Mouse (Mus musculus) erythroblast, adult 5-6 weeks (primary cell): ENCODE data around the gene Prkcd. TPM values are rescaled to one million over a fixed set of nuclear protein-coding genes. Genes with fewer than 3 reads are reported as not detected.

Experiments
- ATAC-seq: replicated peaks from 2 replicates; pipeline ENCODE4 v1.8.0; 2016; ENCODE audit warnings: moderate number of reproducible peaks, mild to moderate bottlenecking, moderate TSS enrichment, inconsistent platforms; ENCODE audit not compliant: poor library complexity, low FRiP score, severe bottlenecking
- total RNA-seq, 2 experiments: library from RNA; stranded (forward) in 1 of 2; stranded (reverse) in 1 of 2; fragments of 150-400 nt in 1 of 2; fragments of 200-764, 138-1000 nt in 1 of 2; gene quantifications; 2 replicates each; pipeline versions ENCODE4 v1.2.3 to v1.2.4; 2015 to 2017; ENCODE audit warnings: low replicate concordance in 2 of 2

Prkcd gene
- total RNA-seq, 2 experiments from 2014 or later: 35.5 to 39.9 TPM

DNA sequence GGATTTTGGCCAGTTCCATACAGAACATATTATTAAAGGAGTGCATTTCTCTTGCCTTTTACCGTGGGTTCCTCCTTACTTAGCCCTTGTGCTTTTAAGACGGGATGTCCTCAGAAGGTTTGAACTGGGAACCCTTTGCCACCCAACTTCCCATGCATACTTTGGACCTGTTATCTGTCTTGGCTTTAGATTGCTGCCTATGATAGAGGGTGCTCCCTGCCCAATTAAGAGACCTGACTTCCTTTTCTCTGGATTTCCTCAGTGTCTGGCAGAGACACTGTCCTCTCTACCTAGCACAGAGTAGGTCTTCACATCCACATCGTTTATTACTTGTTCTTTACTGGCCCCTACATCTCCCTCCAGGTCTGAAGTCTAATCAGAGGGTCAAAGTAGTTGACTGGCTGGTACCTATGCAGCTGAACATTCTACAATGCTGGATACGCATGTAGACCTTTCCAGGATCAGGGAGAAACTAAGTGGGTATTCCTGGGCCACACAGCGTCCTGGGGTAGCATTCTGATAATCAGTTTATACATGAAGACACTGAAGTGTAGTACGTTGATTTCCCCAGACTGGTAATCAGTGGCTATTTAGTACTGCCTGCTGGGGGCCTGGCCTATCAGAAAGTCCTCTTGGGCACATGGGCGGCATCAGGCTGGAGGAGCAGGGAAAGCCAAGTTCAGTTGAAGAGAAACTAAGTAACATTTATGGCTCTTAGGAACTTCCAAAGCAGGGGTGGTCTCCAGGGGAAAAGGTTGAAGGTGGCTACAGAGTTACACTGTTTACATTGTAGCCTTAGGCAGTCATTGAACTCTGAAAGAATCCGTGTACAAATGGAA lies 75.6 kb downstream of the Prkcd start:
- ATAC-seq: peak; percentile 63

DNA sequence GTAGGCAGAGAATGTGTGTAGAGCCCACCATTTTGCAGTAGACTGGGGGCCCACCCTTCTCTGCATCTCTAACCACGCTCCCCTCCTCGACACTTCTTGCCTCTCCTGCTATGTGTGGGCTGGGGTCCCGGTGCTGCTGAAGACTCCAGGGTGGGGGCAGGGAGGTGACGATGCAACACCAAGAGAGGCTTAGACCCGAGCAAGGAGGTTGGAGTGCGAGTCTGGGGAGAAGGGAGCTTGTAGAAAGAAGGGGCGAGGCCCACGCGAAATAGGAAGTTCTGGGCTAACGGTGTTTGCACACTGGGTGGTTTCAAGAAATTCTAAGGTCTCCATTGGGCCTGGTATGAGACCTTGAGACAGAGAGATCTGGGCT lies 76.2 kb downstream of the Prkcd start:
- no peak for ATAC-seq

DNA sequence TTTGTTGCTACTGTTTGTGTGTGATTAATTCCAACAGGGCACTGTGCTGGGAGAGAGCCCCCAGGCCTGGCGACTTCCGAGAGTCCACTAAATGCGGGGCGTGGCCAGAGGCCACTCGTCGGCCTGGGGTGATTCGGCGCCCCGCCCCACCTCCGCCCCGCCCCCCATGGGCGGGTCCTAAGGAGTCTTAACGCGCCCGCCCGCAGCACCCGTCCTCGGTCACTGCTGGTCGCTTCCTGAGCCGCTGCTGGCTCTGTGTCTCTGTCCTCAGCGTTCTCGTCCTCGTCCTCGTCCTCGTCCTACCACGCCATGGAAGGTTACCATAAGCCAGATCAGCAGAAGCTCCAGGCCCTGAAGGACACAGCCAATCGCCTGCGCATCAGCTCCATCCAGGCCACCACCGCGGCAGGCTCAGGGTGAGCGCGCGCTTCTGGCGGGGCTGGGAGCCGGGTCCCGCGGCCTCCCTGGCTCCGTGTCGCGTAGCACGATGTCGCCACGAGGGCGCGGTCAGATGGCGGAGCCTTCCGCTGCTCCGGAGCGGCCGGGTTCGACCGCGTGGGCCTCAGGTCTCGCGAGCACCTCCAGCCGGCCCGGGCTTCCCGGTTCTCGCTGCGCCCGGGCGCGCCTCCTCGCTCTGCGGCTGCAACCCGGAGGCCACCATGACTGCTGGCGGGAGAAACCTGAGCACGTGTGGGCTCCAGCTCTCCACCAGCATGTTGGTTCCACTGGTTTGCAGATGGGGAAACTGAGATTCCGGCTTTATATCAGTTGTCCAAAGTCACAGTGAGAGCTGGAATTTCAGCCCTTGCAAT lies 76.8 kb downstream of the Prkcd start:
- peak; percentile 83 for ATAC-seq

DNA sequence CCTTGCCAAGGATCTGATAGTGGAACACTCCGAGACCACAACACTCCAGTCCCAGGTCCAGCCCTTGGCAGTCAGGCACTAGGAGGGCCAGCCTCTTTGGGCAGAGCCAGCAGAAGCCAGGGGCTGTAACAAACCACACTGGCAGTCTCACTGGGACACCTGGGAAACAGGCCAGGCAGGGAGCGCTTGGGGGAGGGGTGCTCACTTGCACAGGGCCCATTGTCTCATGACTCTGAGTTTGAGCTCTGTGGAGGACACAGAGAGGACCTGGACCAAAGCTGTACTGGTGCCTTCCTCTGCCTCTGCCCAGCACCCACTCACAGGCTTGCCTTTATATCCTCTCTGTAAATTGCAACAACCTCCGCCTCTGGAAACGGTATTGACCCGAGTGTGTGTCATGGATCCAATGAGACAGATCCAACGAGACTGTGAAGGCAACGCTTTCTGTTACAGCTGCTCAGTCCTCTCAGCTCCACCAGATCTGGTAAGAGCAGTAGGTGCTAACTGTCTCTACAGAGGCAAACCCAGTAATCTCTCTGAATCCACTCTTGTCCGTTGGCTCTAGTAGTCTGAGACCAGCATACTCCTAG lies 77.8 kb downstream of the Prkcd start, which contains the start of gene Tkt:
TSS of gene Tkt (plus strand) at position 229 of the 590 bp plus-strand sequence.
- ATAC-seq: peak; percentile 35

Other genes with a start within 250 kb of the Prkcd start
- gene Dcp1a, start 146.7 kb downstream of the Prkcd start, total RNA-seq (2015; ENCODE audit: low replicate concordance): 13.4 and 16.9 TPM in 2 replicates
- gene Dcp1a, start 146.7 kb downstream of the Prkcd start, total RNA-seq (2017; ENCODE audit: low replicate concordance): 10.4 and 13.4 TPM in 2 replicates
- not detected in 2 replicates for gene Cacna1d, start 134.8 kb downstream of the Prkcd start, total RNA-seq (2015; ENCODE audit: low replicate concordance)
- 0.17 TPM in 1 of 2 replicates, not detected in the other for gene Cacna1d, start 134.8 kb downstream of the Prkcd start, total RNA-seq (2017; ENCODE audit: low replicate concordance)
- 66.7 and 82.0 TPM in 2 replicates for gene Tkt, start 77.9 kb downstream of the Prkcd start, total RNA-seq (2015; ENCODE audit: low replicate concordance)
- gene Tkt, start 77.9 kb downstream of the Prkcd start, total RNA-seq (2017; ENCODE audit: low replicate concordance): 175 and 205 TPM in 2 replicates
- 1.2 and 2.5 TPM in 2 replicates for gene Rft1, start 28.1 kb upstream of the Prkcd start, total RNA-seq (2015; ENCODE audit: low replicate concordance)
- gene Rft1, start 28.1 kb upstream of the Prkcd start, total RNA-seq (2017; ENCODE audit: low replicate concordance): 2.1 and 2.7 TPM in 2 replicates
- gene Sfmbt1, start 88.6 kb upstream of the Prkcd start, total RNA-seq (2015; ENCODE audit: low replicate concordance): 8.2 and 8.6 TPM in 2 replicates
- gene Sfmbt1, start 88.6 kb upstream of the Prkcd start, total RNA-seq (2017; ENCODE audit: low replicate concordance): 9.8 and 10.1 TPM in 2 replicates
- 2.1 and 11.3 TPM in 2 replicates for gene Tmem110, start 199.4 kb upstream of the Prkcd start, total RNA-seq (2015; ENCODE audit: low replicate concordance)
- 0.98 and 2.2 TPM in 2 replicates for gene Tmem110, start 199.4 kb upstream of the Prkcd start, total RNA-seq (2017; ENCODE audit: low replicate concordance)